Mouse (Mus musculus) liver, adult 2 months (tissue): ENCODE data around the gene Arl8b. TPM values are rescaled to one million over a fixed set of nuclear protein-coding genes. Genes with fewer than 3 reads are reported as not detected.
"Not testable (repeated sequence)": the region's sequence is repeated elsewhere in the genome, so short reads cannot be mapped to it uniquely, and the experiment has no call there.

Source experiments
- DNase-seq: peaks from one replicate; pipeline ENCODE4 v3.0.0-alpha.2; 2011; ENCODE audit warnings: low read depth, low spot score; ENCODE audit errors: extremely low read depth
- H3K27ac ChIP-seq: fragments of 200-500 bp; replicated peaks from 2 replicates; pipeline ENCODE4 v1.5.1; 2012; ENCODE audit warnings: low read depth, mild to moderate bottlenecking, control low read depth, inconsistent platforms, low read length; ENCODE audit not compliant: insufficient read depth
- H3K27me3 ChIP-seq: fragments of 200-500 bp; 2 replicates; pipeline ENCODE4 v1.6.1; 2012; ENCODE audit warnings: mild to moderate bottlenecking, moderate library complexity, low read length, inconsistent platforms; ENCODE audit not compliant: control insufficient read depth, insufficient read depth
- H3K36me3 ChIP-seq: fragments of 200-500 bp; 2 replicates; pipeline ENCODE4 v1.6.1; 2012; ENCODE audit warnings: low read length, inconsistent platforms; ENCODE audit not compliant: control insufficient read depth, insufficient read depth
- H3K4me1 ChIP-seq: fragments of 200-500 bp; 2 replicates; pipeline ENCODE4 v1.6.1; 2011; ENCODE audit warnings: low read length; ENCODE audit not compliant: control insufficient read depth, insufficient read depth
- H3K4me3 ChIP-seq: fragments of 200-500 bp; 2 replicates; pipeline ENCODE4 v1.5.1; 2011; ENCODE audit warnings: low read depth, mild to moderate bottlenecking, control low read depth, low read length, moderate library complexity; ENCODE audit not compliant: insufficient read depth
- H3K79me2 ChIP-seq: fragments of 200-500 bp; 2 replicates; pipeline ENCODE4 v1.6.1; 2012; ENCODE audit warnings: inconsistent platforms, mild to moderate bottlenecking, low read length, moderate library complexity; ENCODE audit not compliant: control insufficient read depth, insufficient read depth
- H3K9ac ChIP-seq: fragments of 200-500 bp; 2 replicates; pipeline ENCODE4 v1.6.1; 2012; ENCODE audit warnings: low read depth, mild to moderate bottlenecking, control low read depth, inconsistent platforms, low read length
- CTCF ChIP-seq: fragments of 200-500 bp; IDR thresholded peaks from 2 replicates; pipeline ENCODE4 v1.5.1; 2011; ENCODE audit warnings: low read depth, low read length, control low read depth
- POLR2A ChIP-seq: fragments of 200-500 bp; IDR thresholded peaks from 2 replicates; pipeline ENCODE4 v1.6.1; 2011; ENCODE audit warnings: low read length, control low read depth; ENCODE audit not compliant: insufficient read depth; ENCODE audit errors: extremely low read depth
- WGBS: fragments of 180-500 bp; shearing (Covaris S2); methylation state at CpG from one replicate; pipeline ENCODE4 v1.1.7; 2018; 5-methylcytosine and 5-hydroxymethylcytosine counted together
- polyA plus RNA-seq: library from polyadenylated mRNA; depleted of rRNA; stranded (reverse); fragments of >200 nt; gene quantifications from 2 replicates; pipeline ENCODE4 v1.2.3, GENCODE M21; 2012
- total RNA-seq: library from RNA; depleted of rRNA; stranded (reverse); fragments of >200 nt; gene quantifications from 2 replicates; pipeline ENCODE4 v1.2.3, GENCODE M21; 2014

Gene Arl8b
- total and polyA plus RNA-seq, 2 experiments: 8.9 to 24.2 TPM

DNA sequence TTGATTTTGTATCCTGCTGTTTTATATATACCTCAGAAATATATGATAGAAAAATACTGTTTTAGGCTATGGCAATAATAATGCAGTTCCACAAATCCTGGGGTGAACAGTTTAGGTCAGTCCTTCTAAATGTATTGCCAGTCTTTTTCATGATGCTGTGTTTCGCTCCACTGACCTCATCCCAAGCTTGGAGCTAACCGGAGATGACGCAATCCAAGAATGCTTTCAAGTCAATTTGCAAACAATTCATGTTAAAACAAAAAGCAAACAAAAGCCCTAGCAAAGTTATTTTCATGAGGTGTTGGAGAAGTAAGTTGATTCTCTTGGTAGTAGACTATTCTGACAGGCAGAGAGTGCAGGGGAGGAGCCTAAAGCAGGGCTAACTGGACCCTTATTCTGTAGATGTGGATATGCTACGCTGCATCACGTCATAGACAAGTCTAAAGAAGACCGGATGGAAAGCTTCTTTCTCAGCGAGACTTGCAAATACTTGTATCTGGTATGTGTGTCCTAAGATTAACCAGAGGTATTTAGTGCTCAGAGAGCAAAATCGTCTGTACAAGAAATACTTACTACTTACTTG lies 69.3 kb downstream of the Arl8b start:
- no peak for TF ChIP-seq CTCF
- no peak for TF ChIP-seq POLR2A
- Histone ChIP-seq H3K27me3 (no peaks in the 10 kb centered on the region), H3K27ac (no peak overlapping the region), H3K79me2 (no peaks in the 10 kb centered on the region), H3K4me1 (no peaks in the 10 kb centered on the region), H3K36me3 (peaks cover 80% of the 10 kb centered on the region), H3K9ac (no peak overlapping the region), H3K4me3 (no peak overlapping the region)
- 69% methylated on average over 8 of the region's 8 CpGs for WGBS
- no peak for DNase-seq

DNA sequence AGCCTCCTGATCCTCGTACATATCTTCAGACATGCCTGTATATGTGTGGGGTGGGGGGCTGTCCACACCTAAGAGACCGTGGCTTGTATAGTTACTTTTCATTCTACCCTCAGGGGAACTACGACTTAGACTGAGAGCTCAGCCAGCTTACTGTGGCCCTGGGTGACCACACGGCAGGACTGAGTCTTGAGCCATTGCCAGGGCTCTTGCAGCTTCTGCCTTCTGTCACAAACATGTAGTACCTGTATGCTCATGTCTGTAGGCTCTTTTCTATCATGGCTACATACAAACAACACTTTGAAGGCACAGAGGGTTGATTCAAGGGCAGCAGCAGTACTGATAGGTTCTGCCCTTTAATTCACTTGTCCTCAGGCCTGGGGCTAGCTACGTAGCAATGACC lies 70.1 kb downstream of the Arl8b start:
- Histone ChIP-seq H3K27me3 (no peaks in the 10 kb centered on the region), H3K9ac (no peak overlapping the region), H3K4me3 (no peak overlapping the region), H3K4me1 (no peaks in the 10 kb centered on the region), H3K27ac (no peak overlapping the region), H3K79me2 (no peaks in the 10 kb centered on the region), H3K36me3 (peaks cover 81% of the 10 kb centered on the region)
- TF ChIP-seq CTCF (no peak), POLR2A (no peak)
- WGBS: 93% methylated on average over 5 of the region's 5 CpGs
- DNase-seq: no peak

DNA sequence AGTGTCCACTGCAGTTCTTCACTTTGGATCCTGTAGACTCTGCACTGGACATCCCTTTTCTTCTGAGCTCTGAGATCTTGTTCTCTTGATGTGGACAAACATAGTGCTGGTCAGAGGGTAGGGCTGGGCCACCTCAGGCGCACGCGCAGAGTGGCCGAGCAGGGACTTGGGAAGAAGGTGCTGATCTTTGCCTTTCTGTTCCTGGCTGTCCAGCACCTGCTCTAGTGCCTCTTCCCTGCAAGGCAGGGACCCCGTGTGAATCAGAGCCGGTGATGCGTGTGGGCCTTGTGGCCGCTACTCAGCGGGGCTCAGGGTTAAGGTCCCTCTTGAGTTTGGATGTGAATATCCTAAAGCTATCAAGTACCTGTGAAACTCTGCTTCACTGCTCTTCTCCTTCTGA lies 75.7 kb downstream of the Arl8b start:
- no peaks in the 10 kb centered on the region for H3K4me1 ChIP-seq

DNA sequence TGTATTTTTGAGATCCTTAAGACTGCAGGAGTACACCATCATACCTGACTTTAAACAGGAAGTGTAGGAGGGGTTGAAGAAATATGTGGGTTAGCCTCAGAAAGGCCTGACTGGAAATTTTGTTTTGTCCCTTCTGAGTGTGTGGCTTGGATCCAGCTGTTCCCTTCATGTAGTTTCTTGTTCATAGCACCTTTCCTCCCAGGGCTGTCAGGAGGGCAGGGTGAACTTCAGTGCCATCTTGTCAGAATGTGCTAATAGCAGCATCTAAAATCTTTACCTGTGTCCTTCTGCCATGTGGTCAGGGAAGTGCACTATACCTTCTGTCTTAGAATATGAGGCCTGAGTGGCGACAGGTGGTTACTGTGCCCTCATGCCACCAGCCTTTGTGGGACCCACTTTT lies 78.3 kb downstream of the Arl8b start:
- H3K79me2 ChIP-seq: no peaks in the 10 kb centered on the region
- no peak overlapping the region for H3K27ac ChIP-seq
- no peaks in the 10 kb centered on the region for H3K27me3 ChIP-seq
- H3K4me1 ChIP-seq: no peaks in the 10 kb centered on the region
- H3K9ac ChIP-seq: no peak overlapping the region
- peaks cover 23% of the 10 kb centered on the region for H3K36me3 ChIP-seq
- 97% methylated on average over 1 of the region's 1 CpGs for WGBS
- TF ChIP-seq POLR2A (no peak), CTCF (no peak)
- no peak for DNase-seq
- no peak overlapping the region for H3K4me3 ChIP-seq

More for the DNA sequence above, 75.7 kb downstream of the Arl8b start:
- DNase-seq: no peak
- Histone ChIP-seq H3K36me3 (peaks cover 46% of the 10 kb centered on the region), H3K27ac (no peak overlapping the region), H3K4me3 (no peak overlapping the region), H3K27me3 (no peaks in the 10 kb centered on the region), H3K79me2 (no peaks in the 10 kb centered on the region), H3K9ac (no peak overlapping the region)
- no peak for TF ChIP-seq CTCF
- TF ChIP-seq POLR2A: no peak
- WGBS: 95% methylated on average over 9 of the region's 9 CpGs

DNA sequence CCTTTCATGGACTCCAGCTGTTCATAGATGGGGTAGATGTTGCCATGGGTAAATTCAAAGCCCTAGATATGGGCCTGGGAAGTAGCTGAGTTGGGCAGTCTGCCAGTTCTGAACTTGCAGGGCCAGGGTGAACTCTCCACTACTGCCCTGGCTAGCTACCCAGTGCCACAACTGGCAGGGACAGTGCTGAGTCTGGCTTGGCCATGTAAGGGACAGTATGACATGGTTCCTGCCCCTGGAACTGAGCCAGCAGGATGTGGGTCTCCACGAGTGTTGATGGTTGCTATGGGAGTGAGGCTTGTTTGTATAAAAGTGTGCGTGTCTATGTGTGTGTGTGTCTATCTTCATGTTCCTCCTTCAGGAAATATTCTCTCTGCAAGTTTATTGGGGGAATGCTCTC lies 79.6 kb downstream of the Arl8b start:
- TF ChIP-seq POLR2A: no peak
- TF ChIP-seq CTCF: no peak

DNA sequence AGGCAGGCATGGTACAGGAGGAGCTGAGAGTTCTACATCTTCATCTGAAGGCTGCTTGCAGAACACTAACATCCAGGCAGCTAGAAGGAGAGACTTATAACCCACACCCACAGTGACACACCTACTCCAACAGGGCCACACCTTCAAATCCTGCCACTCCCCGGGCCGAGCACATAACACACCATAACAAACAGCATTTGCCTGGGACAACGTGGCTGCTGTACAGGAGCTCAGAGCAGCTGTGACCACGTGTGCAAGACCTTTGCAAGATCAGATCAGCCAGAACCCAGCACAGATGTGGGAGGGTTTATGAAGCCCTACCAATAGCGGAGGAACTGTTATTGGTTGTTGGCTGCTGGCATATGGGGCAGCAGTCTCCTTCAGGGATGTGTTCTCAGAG lies 83.4 kb downstream of the Arl8b start:
- 80% methylated on average over 5 of the region's 5 CpGs for WGBS
- no peaks in the 10 kb centered on the region for H3K4me1 ChIP-seq
- no peaks in the 10 kb centered on the region for H3K79me2 ChIP-seq
- TF ChIP-seq POLR2A (no peak), CTCF (no peak)
- H3K36me3 ChIP-seq: no peaks in the 10 kb centered on the region
- H3K4me3 ChIP-seq: no peak overlapping the region
- no peak for DNase-seq
- no peaks in the 10 kb centered on the region for H3K27me3 ChIP-seq
- no peak overlapping the region for H3K27ac ChIP-seq
- H3K9ac ChIP-seq: no peak overlapping the region

More for the DNA sequence above, 79.6 kb downstream of the Arl8b start:
- no peak overlapping the region for H3K27ac ChIP-seq
- peaks cover 14% of the 10 kb centered on the region for H3K36me3 ChIP-seq
- peak; percentile 73 for DNase-seq
- no peak overlapping the region for H3K4me3 ChIP-seq
- no peaks in the 10 kb centered on the region for H3K27me3 ChIP-seq
- H3K4me1 ChIP-seq: no peaks in the 10 kb centered on the region
- H3K79me2 ChIP-seq: no peaks in the 10 kb centered on the region
- H3K9ac ChIP-seq: no peak overlapping the region
- 51% methylated on average over 2 of the region's 2 CpGs for WGBS

DNA sequence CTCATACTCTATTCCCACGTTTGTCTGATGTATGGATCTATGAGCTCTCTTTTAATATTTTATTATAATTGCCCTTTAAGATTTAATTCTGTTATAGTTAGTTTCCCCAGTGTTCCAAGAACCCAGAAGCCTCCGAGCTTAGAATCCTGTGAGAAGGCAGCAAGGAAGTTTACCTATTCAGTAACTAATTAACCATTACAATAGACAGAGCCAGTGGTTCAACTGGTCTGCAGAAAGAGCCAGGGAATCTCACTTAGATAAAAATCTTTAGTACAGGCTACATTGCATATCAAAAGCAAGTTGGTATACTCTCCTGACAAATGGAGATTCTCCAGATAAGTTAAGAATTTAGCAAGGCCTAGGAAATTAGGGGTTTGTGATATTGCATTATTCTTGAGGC lies 86.1 kb downstream of the Arl8b start:
- H3K27ac ChIP-seq, H3K4me3 ChIP-seq, H3K4me1 ChIP-seq, DNase-seq, H3K9ac ChIP-seq, H3K27me3 ChIP-seq, H3K36me3 ChIP-seq, H3K79me2 ChIP-seq: not testable (repeated sequence)
- WGBS: 19% methylated on average over 2 of the region's 2 CpGs
